Mouse (Mus musculus) thymus, adult 2 months (tissue): ENCODE data around the gene Sapcd1.
"Not testable (repeated sequence)": the region's sequence is repeated elsewhere in the genome, so short reads cannot be mapped to it uniquely, and the experiment has no call there.

ENCODE experiments used
- CTCF ChIP-seq: fragments of 200-500 bp; IDR thresholded peaks from 2 replicates; pipeline ENCODE4 v1.5.1; 2012; ENCODE audit warnings: mild to moderate bottlenecking, control low read depth, low read length, moderate library complexity, borderline replicate concordance; ENCODE audit not compliant: control insufficient read depth, poor library complexity, insufficient read depth; ENCODE audit errors: extremely low read depth
- POLR2A ChIP-seq: fragments of 200-500 bp; IDR thresholded peaks from 2 replicates; pipeline ENCODE4 v1.6.1; 2012; ENCODE audit warnings: mild to moderate bottlenecking, low read length, control low read depth, moderate library complexity; ENCODE audit not compliant: control insufficient read depth, poor library complexity, insufficient read depth; ENCODE audit errors: extremely low read depth

DNA sequence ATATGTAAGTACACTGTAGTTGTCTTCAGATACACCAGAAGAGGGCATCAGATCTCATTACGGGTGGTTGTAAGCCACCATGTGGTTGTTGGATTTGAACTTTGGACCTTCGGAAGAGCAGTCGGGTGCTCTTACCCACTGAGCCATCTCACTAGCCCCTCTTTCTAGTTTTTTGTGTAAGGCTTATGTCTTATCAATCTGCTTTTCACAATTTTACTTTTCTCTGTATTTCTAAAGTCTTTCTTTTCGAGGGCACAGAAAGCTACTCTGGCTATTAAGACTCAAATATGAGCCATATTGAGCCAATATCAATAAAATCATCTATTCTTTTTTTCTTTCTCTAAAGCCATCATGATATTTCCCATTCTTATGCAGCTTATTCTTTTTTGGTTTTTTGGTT is 32.6 kb downstream of the Sapcd1 start:
- not testable (repeated sequence) for TF ChIP-seq CTCF, POLR2A
